Mouse (Mus musculus) cerebellum, adult 11-12 months (tissue): Measurements from ENCODE around the gene Dennd1b.

ENCODE experiments used
- DNase-seq: peaks from one replicate; pipeline ENCODE4 v3.0.0; 2022

Gene Dennd1b

DNA sequence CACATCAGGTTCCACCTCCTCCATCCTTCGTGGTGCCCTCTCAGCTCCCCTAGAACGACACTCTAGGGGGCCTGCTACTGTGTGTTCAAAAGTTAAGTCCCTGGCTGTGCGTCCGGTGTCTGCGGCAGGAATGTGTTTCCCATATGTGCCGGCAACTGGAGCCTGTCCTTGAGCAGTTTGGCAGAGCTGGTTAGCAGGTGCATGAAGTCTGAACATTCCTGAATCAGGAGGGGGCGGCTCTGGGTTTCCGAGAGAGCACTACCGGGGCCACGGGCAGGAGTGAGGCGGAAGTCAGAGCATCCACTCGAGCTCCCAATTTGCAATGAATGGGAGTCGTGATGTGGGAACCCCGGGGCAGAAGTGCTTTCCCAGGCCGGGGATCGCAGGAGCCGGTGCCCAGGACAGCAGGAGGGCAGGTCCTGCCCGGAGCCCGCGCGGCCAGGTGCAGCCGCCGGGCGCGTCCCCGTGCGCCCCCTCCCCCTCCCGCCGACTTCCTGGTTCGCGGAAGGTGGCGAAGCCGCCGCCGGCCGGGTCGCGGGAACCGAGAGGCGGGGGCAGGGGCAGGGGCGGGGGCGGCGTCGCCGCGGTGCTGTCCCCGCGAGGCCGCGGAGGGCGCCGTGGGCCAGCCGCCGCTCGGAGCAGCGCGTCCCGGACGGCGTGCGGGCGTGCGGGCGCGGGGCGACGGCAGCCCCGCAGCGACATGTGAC lies at the start of gene Dennd1b:
Dennd1b (plus strand) TSS at position 275 of the 707 bp plus-strand sequence.
- DNase-seq = peak; percentile 73

DNA sequence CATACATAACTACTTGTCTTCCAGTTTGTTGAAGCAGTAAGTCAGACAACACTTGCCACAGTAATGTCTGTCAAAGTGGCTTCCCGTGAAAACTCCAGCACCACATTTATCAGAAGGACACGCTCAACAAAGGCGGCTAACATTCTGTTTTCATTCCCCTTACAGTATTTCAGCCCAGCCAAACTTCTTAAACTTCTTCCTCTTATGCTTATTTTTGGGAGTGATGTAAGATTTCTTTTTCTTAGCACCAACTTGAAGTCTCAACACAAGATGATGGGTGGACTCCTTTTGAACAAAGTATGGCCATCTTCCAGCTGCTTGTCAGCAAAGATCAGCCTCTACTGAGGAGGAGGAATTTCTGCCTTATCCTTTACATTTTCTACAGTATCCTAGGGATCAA lies 47.6 kb upstream of the Dennd1b start:
- no peak for DNase-seq

DNA sequence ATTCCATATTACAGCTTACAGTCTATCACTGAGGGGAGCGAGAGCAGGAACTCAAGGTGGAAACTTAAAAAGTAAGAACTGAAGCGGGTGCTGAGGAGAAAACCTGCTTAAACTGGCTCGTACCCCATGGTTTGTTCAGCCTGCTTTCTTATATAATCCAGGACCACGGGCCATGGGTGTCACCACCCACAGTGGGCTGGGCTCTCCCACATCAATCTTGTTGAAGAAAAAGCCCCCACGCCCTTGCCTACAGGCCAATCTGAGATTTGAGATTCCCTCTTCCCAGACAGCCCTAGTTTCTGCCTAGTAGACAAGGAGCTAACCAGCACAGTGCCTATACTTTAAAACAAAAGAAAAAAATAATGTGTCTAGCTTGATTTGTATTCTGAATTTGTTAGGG lies 43.6 kb upstream of the Dennd1b start:
- no peak for DNase-seq

DNA sequence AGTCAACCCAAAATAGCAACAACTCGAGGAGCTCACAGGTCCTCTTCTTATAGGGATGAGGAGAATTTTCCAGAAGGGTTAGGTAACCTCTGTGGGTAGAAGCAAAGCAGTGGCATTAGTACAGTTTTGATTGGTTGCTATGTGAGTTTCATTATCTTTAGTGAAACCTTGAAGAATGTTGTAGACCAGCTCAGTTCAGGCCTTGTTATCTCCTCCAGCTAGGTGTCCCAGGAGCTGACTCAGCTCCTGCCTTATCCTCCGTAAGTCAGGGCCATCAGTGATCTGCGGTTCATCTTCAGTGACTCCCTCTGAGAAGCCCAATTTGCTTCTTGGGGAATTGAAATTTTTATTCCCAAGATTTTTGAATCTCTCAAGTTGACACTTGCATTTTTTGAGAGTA lies 43.2 kb upstream of the Dennd1b start:
- no peak for DNase-seq

DNA sequence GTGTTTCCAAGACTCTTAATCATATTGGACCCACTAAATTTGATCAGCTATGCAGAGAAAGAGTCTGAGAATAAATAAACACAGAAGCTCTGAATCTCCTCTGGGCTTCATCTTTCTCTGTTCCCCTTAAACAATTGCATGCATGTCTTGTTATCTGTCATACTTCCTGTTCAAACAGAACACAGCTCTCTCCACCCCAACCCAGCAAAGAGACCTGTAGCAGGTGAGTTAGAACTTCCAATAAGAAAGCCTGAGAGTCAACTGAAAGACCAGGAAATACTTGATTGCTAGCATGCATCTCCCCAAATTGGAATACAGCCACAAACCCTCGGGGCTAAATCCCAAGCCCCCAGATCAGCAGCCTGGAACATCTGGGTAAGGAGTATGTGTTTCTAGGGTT lies 42.4 kb upstream of the Dennd1b start:
- no peak for DNase-seq

DNA sequence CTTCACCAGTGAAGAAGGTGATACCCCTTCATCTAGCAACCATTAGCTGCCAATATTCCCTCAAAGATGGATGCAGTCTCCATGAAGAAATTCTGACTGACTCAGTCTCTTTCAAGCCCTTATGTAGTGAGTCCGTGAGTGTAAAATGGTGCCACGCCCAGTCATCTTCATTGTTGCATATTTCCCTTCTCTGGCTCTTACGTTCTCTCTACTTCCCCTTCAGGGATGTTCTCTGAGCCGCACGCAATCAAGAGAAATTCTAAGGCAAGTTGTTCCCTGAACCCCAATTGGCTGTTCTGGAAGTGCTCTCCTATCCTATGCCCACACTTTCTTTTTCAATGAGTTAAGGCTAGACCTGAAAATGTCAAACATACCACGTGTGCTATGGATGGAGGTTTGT lies 40.3 kb upstream of the Dennd1b start:
- DNase-seq = no peak

DNA sequence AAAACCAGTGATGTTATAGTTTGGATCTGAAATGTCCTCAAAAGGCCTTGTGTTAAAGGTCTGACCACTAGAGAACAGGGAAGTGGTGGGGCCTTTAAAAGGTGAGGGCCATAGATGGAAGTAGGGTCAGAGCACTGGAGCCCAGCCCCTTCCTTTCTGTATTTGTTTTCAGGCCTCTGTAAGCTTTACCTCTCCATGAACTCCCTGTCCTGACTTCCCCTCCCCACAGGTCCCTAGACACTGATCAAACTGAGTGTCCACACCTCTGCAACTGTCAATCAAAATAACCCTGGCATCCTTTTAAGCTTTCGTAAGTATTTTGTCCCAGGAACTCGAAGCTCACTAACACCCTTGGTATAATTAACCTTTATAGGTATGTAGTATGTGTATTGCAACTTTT lies 39.0 kb upstream of the Dennd1b start:
- no peak for DNase-seq

DNA sequence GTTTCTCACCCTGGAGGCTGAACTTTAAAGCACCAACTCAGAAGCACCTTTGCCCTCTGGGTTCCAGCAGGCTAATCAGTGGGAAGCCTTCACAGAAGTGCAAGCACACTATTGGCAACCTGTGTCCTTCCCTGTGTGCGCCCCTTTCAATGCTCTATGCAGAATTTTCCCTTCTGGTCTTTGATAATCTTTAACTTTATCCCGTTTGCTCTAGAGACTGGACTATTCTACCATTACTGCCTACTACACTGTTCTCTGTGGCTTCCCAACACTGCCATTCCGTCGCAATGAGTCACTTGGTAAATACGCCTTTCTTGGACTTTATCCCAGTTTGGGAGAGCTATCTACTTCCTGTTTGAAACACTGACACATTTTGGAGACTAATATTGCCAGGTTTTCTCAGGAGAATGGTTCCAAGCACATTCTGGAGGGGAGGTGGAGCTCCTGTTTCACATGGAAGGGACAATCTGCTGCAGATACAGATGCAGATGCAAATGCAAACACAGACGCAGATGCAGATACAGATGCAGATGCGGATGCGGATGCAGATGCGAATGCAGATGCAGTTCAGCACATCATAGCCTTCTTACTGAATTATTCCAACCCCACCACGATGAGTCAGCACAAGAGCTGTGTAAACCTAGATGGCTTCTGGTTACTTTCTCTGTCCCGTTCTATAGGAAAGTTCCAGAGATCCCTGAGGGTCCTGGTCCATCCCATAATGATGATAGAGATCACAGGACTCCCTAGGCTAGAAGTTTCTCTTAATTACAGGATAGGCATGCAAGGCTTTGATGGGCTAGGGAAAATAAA lies 34.4 kb upstream of the Dennd1b start:
- DNase-seq = no peak

DNA sequence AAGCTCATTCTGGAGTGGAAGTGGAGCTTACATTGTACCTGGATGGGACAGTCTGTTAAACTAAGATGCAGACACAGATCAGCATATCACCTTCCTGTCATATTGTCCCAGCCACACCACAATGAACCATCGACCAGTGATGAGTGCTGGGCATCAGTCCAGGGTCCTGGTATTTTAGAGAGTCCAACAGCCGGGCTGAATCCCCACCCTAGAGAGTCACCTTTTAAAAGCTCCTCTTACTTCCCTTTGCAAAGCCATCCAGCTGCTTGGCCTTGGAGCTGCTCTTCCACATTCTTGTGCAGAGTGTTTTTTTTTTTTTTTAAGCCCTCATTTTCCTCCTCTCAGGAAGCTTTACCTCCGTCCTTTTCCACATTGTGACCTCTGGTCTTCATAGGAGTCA lies 33.2 kb upstream of the Dennd1b start:
- no peak for DNase-seq

DNA sequence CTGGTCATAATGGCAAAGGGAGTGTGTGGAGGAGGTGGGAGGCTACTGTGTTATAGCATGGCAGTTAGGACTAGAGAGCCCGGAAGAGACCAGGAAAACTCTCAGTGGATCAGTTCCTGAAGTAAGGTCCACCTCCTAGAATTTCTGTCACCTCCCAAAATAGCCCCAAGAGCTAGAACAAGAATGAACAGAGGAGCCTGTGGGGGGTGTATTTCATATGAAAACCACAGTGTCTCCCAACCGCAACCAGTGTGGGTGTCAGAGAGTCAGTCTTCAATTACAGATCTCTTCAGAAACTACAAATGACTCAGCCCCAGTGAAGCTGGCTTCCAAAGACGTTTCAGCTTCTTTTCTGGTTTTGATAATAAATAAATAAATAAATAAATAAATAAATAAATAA lies 32.4 kb upstream of the Dennd1b start:
- no peak for DNase-seq

DNA sequence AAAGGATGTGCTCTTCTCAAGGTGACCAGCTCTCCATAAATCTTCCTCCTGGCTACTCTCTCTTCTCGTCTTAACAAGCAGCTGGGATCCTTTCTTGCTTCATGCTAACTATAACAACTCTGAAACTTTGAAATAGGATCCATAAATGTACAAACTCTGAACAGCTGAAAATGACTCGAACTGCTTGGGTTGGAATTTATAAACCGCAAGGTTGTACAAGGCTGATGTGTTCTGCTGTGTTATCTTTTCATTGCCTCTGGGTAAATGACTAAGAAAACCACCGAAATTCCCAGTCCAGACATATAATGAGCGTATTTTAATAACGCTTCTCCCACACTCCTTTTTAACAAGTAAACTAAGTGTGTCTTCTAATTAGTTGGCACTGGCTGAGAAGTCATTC lies 27.1 kb upstream of the Dennd1b start:
- DNase-seq = no peak

DNA sequence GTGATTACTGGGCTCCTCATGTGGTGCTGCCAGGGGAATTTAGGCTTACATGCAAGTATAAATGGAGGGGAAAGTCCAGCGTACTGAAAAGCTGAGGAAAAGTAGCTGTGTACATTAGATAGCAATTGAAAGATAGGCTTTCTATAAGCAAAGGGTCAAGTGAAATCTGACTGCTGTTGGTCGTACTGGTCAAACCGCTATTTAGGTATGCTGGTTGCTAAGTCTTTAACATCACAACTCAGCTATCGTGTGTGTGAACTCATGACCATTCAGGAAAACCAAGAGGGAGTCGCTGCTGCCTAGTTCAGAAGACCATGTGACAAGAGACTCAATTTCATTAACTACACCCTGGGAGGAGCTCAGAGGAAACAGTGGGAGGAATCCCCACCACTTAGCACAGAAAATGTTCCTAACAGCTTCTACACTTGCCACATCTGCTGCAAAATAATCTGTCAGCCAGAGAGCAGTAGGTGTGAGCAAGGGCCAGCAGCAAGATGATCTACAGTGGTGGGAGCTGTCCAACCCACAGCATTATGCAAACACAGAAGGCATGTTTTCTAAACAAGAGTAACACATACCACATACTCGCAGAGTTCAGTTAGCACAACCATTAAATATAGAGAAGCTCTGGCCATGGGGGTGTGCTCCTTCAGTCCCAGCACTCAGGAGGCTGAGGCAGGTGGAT lies 25.4 kb upstream of the Dennd1b start:
- DNase-seq = no peak

DNA sequence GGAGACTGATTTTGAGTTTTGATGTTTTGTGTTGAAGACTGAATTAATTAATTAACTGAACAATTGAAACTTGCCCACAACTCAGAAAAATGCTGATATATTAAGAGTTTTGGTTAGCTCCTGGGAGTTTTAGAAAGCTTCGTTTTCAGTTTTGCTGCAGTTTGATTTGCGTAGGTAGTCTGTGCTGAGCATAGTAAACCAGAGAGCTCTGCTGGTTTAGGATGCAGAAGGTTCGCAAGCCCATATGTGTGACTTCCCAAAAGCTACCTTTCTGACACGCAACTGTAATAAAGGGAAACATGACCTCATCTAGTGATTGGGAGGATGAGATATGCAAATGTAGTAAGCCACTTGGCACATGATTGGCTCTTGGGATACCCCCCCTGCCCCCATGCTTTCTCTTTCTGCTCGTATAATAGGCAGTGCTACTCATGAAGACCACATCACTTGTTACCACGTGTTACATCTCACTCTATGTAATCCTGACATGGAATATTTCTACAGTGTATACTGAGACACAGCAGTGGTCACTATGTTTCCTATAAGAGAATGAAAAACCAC lies 23.6 kb upstream of the Dennd1b start:
- no peak for DNase-seq

DNA sequence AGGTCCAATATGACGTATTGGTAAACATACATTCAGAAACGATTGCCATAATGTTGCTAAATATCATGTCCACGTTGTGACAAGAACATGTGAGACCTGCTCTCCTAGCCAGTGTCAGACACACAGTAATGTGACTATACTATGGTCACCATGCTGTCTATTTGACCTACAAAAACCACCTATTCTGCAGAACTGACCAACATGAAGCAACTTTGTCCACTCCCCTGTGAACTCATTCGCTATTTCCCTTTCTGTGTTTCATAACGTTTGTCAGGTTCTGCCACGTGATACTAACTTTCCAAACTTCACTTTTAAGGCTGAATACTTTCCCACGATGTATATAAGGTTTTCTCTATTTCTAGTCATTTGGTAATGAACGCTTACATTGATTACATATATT lies 22.8 kb upstream of the Dennd1b start:
- no peak for DNase-seq

DNA sequence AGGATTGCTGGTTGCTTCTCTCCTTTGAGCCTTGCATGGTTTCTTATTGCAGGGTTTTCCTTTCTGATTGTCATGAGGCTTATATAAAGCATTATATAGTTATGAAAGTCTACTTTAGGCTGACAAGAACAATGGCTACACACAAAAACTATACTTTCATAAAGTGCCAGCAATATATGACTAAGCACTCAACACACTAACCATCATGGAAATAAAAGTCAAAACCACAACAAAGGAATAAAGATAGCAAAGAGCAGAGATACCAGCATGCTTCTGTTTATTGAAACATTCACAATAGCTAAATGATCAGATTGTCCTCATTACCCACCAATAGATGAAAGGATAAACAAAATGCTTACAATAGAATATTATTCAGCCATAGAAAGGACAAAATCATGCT lies 11.1 kb upstream of the Dennd1b start:
- DNase-seq = no peak

DNA sequence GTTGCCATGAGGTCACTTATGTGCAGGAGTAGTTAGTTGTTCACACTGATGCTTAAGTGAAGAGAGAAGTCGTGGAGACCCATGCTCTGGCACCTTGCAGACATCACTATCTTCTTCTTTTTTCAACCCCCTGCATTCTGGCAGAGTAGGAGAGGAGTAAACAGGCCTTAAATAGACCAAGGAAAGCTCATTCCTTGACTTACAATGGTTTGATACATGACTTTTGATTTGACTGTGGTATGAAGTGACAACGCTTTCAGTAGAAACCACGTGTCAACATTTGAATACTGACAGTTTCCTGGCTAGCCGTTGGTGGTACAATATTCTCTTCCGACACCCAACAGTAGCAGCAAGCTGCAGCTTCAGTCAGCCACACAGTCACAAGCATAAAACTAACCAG lies 8.3 kb upstream of the Dennd1b start:
- DNase-seq = no peak

DNA sequence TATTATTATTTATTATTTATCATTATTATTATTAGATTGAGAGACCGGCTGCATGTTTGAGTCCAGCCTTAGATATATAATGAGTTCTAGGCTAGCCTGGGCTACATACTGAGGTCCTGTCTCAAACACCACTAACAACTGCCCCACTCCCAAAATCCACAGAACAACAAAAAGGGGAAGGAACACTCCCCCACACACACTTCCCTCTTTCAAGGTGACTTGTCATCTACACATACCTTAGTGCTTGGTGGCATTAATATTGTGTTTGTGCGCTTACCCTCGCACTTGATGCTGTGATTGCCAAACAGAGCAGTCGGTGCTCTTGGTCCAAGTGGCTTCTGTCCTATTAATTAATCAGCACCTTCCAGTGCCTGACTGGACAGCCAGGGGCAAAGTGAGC lies 7.8 kb upstream of the Dennd1b start:
- DNase-seq = no peak

DNA sequence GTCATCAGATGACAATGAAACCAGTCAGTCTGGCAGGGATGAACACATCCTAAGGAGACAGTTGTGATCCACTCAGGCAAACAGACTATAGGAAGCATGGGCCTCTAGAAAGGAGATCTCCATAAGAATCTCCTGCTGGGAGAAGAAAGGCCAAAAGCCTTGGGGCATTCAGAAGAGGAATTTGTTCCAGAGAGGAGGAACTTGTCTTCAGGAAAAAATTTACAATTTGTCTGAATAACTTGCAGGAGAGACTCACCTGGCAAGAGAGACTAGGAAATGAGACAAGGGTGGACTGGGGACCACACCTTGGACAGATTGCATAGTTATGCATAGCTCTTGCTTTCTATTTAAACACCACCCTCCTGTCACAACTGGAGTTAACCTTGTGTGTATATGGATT lies 6.7 kb upstream of the Dennd1b start:
- no peak for DNase-seq

DNA sequence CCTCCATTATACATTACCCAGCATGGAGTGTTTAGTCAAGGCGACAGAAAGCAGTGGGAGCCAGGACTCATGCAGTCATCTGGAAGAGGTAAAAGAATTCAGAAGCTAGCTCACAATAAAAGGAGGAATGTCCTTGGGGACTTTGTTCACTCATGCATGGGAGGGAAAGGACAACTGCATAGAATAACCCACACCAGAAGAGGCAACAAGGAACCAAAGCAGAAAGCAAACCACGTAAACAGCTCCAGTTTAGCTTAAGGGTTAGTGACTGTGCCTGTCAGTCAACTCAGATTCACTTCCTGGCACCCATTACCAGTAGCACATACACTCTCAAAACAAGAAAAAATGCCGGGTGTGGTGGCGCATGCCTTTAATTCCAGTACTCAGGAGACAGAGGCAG lies 6.1 kb upstream of the Dennd1b start:
- no peak for DNase-seq

DNA sequence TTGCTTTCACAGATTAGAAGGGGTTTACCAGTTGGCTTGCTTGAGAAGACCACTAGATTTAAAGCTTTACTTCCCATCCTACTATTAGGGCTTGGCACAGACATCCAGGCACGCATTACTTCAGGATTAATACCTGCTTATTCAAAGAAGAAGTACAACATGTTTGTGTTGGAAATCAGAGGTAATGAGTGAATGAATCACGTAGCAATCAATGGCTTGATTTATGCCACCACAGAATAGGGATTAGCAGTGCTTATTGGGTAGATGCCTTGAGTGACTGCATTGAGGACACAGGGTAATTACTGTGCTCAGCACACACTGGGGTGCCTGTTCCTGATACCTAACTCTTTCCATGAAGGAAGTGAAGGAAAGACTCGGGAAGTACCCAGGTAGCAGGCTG lies 4.4 kb upstream of the Dennd1b start:
- no peak for DNase-seq

DNA sequence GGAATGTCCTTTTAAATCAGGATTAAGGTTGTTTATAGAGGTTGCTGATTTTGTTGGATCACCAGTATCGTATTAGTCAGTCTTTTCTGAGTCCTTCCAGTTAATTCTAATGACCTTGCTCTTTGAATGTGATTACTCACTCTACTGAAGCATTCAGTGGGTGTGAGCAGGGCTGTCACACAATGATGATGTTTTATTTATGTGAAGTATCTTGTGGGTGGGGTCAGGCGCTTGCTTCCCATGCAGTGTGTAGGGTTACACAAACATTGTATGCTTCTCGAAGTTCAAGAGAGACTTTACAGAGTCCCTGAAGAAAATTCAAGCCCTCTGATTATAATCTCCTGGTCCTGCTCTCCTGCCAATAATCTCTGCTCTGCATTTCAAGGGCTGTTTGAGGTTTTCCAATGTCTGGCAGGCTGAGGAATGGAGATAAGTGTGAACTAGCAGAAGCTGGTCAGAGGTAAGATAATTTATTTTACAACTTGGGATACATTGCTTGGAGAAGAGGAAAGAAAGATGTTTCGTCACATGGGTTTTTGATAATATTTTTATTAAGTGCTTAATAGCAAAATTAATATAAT lies 3.2 kb upstream of the Dennd1b start:
- no peak for DNase-seq

DNA sequence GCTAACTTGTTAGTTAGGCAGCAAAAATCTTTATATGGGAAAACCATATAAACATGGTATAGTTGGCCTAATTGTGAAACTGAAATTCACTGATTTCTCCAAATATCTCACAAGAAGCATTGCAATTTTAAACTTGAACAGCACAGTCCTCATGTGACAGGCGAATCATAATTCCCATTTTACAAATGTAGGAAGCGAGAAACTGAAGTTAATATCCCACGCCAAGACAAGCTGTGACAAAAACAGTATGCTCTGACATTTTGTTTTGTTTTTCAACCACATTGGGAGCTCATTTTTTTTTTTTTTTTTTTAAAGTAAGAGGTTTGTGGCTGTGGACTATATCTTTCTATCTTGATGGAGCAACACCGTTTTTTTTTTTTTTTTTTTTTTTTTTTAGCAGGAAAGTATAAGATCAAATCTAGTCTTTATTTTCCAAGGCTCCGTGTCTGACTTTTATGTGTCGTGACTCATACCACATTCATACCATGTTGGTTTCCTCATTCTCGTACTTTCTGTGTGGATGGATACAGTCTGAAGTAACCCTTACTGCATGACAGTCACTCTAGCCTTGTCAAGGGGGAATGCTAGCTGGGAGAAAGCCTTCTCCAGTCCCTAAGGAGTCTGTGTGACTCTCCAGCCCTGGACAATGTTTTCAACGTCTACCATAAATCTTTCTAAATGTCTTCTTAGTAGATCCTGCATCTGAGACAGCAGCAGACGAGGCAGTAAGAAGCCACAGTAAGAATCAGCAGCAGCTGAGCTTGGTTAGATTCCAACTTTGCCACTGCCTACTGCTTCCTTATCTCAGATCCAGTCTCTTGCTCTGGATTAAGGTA lies 751 bp upstream of the Dennd1b start:
- DNase-seq = no peak
